Mouse (Mus musculus) embryo, embryonic 10 days (tissue): ENCODE measurements around the gene Thoc5.

Experiments
- DNase-seq: peaks from one replicate; pipeline ENCODE4 v3.0.0-alpha.2; 2015; ENCODE audit warnings: low spot score

The Thoc5 gene

GRCm38 (mm10) chr11:4974376-4975122, 79.4 kb downstream of the Thoc5 start:
- DNase-seq: no peak

- DNase-seq: peak; percentile 88
Measured at GRCm38 (mm10) chr11:4975623-4976022, 80.5 kb downstream of the Thoc5 start.
